Mouse (Mus musculus) lung, embryonic 15.5 days (tissue): Measurements from ENCODE around the gene Slc34a3. TPM values are rescaled to one million over a fixed set of nuclear protein-coding genes. Genes with fewer than 3 reads are reported as not detected.

Experiments
- ATAC-seq: fragments of 200-750 bp; cut with Nextera tagmentation; 2 replicates; pipeline ENCODE4 v1.8.0; 2017; ENCODE audit warnings: moderate number of reproducible peaks, borderline replicate concordance; ENCODE audit not compliant: low FRiP score, low TSS enrichment; ENCODE audit errors: extremely low read depth
- H3K27ac ChIP-seq: fragments of 300-500 bp; sonication (generic); 2 replicates; pipeline ENCODE4 v1.5.1; 2015; ENCODE audit warnings: moderate library complexity, mild to moderate bottlenecking, inconsistent platforms
- H3K27me3 ChIP-seq: fragments of 300-500 bp; sonication (generic); 2 replicates; pipeline ENCODE4 v1.6.1; 2015; ENCODE audit warnings: inconsistent platforms
- H3K36me3 ChIP-seq: fragments of 300-500 bp; sonication (generic); 2 replicates; pipeline ENCODE4 v1.6.1; 2015; ENCODE audit warnings: inconsistent platforms
- H3K4me1 ChIP-seq: fragments of 300-500 bp; sonication (generic); 2 replicates; pipeline ENCODE4 v1.6.1; 2015; ENCODE audit warnings: inconsistent platforms
- H3K4me2 ChIP-seq: fragments of 300-500 bp; sonication (generic); 2 replicates; pipeline ENCODE4 v1.6.1; 2015; ENCODE audit warnings: inconsistent platforms, mild to moderate bottlenecking, moderate library complexity
- H3K4me3 ChIP-seq: fragments of 300-500 bp; sonication (generic); 2 replicates; pipeline ENCODE4 v1.5.1; 2015; ENCODE audit warnings: mild to moderate bottlenecking, inconsistent platforms
- H3K9ac ChIP-seq: fragments of 300-500 bp; sonication (generic); 2 replicates; pipeline ENCODE4 v1.6.1; 2015; ENCODE audit warnings: inconsistent platforms
- H3K9me3 ChIP-seq: fragments of 300-500 bp; sonication (generic); 2 replicates; pipeline ENCODE4 v1.6.1; 2016; ENCODE audit warnings: inconsistent platforms
- WGBS: fragments of 180-500 bp; shearing (Covaris S2); methylation state at CpG from one replicate; pipeline ENCODE4 v1.1.7; 2015; 5-methylcytosine and 5-hydroxymethylcytosine counted together
- polyA plus RNA-seq: library from polyadenylated mRNA; unstranded; fragments of >200 nt; fragmentation: Nextera tagmentation; extraction: Ambion mirVana; gene quantifications from 2 replicates; pipeline ENCODE4 v1.2.1, GENCODE M21; 2015

Gene Slc34a3
- polyA plus RNA-seq, 1 experiment from 2014 or later, result not detected

DNA sequence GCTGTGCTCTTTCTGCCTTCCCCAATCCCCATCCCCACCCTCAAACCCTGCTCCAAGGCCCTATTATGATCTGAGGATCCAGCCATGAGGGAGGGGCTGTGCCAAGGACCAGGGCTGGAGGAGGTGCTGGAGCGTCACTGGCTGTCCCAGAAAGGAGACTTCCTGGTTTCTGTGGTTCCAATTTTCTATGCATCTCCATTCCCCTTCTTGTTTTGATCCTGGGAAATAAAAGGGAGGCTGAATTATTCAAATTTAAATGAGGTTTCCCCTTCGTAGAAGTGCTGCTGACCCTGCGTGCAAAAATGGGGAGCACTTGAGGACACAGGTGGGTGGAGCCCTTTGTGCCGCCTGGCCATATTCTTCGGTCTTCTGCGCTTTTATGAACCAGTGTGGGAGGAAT, 51.5 kb downstream of the Slc34a3 start:
- peak overlapping the region; percentile 91 for H3K4me2 ChIP-seq
- H3K9ac ChIP-seq, result peak overlapping the region; percentile 4; the same call in 1 of the 2 replicates
- H3K27me3 ChIP-seq, result peaks cover 57% of the 10 kb centered on the region
- H3K4me3 ChIP-seq, result peak overlapping the region; percentile 58
- H3K27ac ChIP-seq, result no peak overlapping the region
- H3K36me3 ChIP-seq, result no peaks in the 10 kb centered on the region
- peaks cover 51% of the 10 kb centered on the region for H3K4me1 ChIP-seq
- H3K9me3 ChIP-seq, result no peaks in the 10 kb centered on the region
- WGBS, result 26% methylated on average over 6 of the region's 6 CpGs
- no peak for ATAC-seq

GRCm38 (mm10) chr2:25181891-25182397, 52.2 kb downstream of the Slc34a3 start:
- H3K27ac ChIP-seq, result peak overlapping the region; percentile 92
- H3K4me1 ChIP-seq, result peaks cover 58% of the 10 kb centered on the region
- peak overlapping the region; percentile 64 for H3K9ac ChIP-seq
- under 1% methylated on average over 17 of the region's 17 CpGs for WGBS
- no peak for ATAC-seq
- H3K4me2 ChIP-seq, result peak overlapping the region; percentile 91
- peak overlapping the region; percentile 58 for H3K4me3 ChIP-seq
- H3K36me3 ChIP-seq, result no peaks in the 10 kb centered on the region
- H3K9me3 ChIP-seq, result no peaks in the 10 kb centered on the region
- peaks cover 64% of the 10 kb centered on the region for H3K27me3 ChIP-seq

DNA sequence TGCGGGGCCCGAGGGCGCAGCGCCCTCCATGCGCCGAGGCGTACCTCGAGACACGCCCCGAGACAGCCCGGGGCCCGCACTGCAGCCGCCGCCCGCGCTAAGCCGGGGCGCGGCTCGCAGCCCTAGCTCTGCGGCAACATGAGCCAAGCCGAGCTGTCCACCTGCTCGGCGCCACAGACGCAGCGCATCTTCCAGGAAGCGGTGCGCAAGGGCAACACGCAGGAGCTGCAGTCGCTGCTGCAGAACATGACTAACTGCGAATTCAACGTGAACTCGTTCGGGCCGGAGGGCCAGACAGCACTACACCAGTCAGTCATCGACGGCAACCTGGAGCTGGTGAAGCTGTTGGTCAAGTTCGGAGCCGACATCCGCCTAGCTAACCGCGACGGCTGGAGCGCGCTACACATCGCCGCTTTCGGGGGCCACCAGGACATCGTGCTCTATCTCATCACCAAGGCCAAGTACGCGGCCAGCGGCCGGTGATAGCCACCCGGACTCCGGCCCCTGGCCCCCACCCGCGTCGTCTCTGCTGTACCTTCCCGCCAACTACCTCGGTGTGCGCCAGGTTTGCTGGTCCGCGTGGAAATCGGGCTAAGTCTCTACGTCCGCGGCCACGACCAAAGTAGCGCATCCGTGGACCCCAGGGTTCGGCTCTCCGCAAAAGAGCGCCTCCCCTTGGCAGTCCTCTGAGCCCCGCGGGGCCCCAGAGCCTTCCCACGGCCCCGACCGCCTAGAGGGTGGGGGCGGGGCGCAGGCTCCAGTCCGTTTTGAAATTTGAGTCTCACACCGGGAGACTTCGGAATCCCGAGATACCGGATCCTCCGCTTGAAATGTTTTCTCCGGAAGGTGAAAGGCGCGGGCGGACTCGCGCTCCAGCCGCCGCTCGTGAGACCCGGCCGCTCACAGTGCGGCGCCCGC, 52.9 kb downstream of the Slc34a3 start:
- Histone ChIP-seq H3K4me2 (peak overlapping the region; percentile 91), H3K4me1 (peaks cover 63% of the 10 kb centered on the region), H3K27ac (peak overlapping the region; percentile 92), H3K4me3 (peak overlapping the region; percentile 58), H3K9ac (peak overlapping the region; percentile 64), H3K36me3 (no peaks in the 10 kb centered on the region), H3K27me3 (peaks cover 69% of the 10 kb centered on the region), H3K9me3 (no peaks in the 10 kb centered on the region)
- peak; percentile 53; the same call in 1 of the 2 replicates for ATAC-seq
- WGBS, result under 1% methylated on average over 100 of the region's 100 CpGs

- WGBS, result 1% methylated on average over 35 of the region's 35 CpGs
- peaks cover 69% of the 10 kb centered on the region for H3K27me3 ChIP-seq
- H3K4me3 ChIP-seq, result peak within 1 kb of the TSS; percentile 58
- peak within 1 kb of the TSS; percentile 64 for H3K9ac ChIP-seq
- H3K4me1 ChIP-seq, result peaks cover 62% of the 10 kb centered on the region
- peak; percentile 84 for ATAC-seq
- no peaks in the 10 kb centered on the region for H3K36me3 ChIP-seq
- no peaks in the 10 kb centered on the region for H3K9me3 ChIP-seq
- H3K27ac ChIP-seq, result peak within 1 kb of the TSS; percentile 92
- H3K4me2 ChIP-seq, result peak within 1 kb of the TSS; percentile 91
These were observed 53.7 kb downstream of the Slc34a3 start, which contains the start of gene Nrarp for GRCm38 (mm10) chr2:25180478-25180903. Gene Nrarp (plus strand): TSS chr2:25180758.

DNA sequence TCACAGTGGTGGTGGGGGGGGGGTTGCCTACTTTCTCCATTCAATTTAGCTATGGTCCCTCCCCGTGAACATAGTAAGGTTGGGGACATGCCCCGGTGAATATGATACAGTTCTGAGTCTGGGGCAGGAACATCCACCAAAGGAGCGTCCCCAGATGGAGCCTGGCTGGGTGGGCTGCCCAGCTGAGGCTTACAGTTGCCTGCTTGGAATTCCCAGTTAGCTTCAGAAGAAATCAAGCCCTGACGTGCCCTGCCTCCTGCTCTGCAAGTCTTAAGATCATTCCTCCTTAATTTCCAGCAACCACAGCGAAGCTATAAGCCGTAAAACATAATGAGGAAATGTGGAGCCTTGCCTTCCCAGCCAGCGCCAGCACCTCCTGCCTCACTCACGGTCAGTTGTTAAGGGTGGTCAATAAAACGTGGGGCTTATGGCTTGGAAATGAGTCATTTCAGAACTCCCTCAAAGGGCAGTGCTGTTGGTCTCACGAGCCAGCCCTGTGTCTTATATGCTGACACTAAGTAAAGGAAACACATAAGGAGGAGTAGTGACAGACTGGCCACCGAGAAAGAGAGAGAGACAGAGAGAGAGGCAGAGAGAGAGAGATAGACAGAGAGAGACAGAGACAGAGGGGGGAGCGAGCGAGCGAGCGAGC, 54.5 kb downstream of the Slc34a3 start:
- Histone ChIP-seq H3K36me3 (no peaks in the 10 kb centered on the region), H3K4me1 (peaks cover 63% of the 10 kb centered on the region), H3K4me3 (peak overlapping the region; percentile 58), H3K27ac (0 out of 2 replicates have a peak overlapping the region, but pooled peaks have one; percentile 7), H3K9ac (no peak overlapping the region; the same call in 1 of the 2 replicates), H3K9me3 (no peaks in the 10 kb centered on the region), H3K4me2 (peak overlapping the region; percentile 91), H3K27me3 (peaks cover 68% of the 10 kb centered on the region)
- ATAC-seq, result no peak
- WGBS, result 51% methylated on average over 15 of the region's 15 CpGs

Other genes with a start within 250 kb of the Slc34a3 start
- gene Nsmf, start 180.0 kb downstream of the Slc34a3 start, polyA plus RNA-seq, result 67.3 and 71.1 TPM in 2 replicates
- gene Entpd8, start 154.1 kb downstream of the Slc34a3 start, polyA plus RNA-seq, result 0.31 and 0.52 TPM in 2 replicates
- gene Noxa1, start 139.2 kb downstream of the Slc34a3 start, polyA plus RNA-seq, result 1.0 and 1.1 TPM in 2 replicates
- gene Nrarp, start 53.6 kb downstream of the Slc34a3 start, polyA plus RNA-seq, result 15.7 and 16.0 TPM in 2 replicates
- gene Tor4a, start 37.5 kb downstream of the Slc34a3 start, polyA plus RNA-seq, result 8.8 and 11.7 TPM in 2 replicates
- 121 and 122 TPM in 2 replicates for gene Nelfb, start 22.9 kb downstream of the Slc34a3 start, polyA plus RNA-seq
- gene Stpg3, start 19.7 kb downstream of the Slc34a3 start, polyA plus RNA-seq, result not detected in 2 replicates
- gene Fam166a, start 15.6 kb downstream of the Slc34a3 start, polyA plus RNA-seq, result 0.69 and 1.4 TPM in 2 replicates
- 704 and 709 TPM in 2 replicates for gene Tubb4b, start 9.7 kb downstream of the Slc34a3 start, polyA plus RNA-seq
- gene Rnf224, start 2.4 kb upstream of the Slc34a3 start, polyA plus RNA-seq, result not detected in 2 replicates
- gene Rnf208, start 7.9 kb upstream of the Slc34a3 start, polyA plus RNA-seq, result 8.9 and 9.9 TPM in 2 replicates
- gene Cysrt1, start 8.1 kb upstream of the Slc34a3 start, polyA plus RNA-seq, result 0.19 and 0.35 TPM in 2 replicates
- 3.5 and 5.0 TPM in 2 replicates for gene AL732309.1, start 12.5 kb upstream of the Slc34a3 start, polyA plus RNA-seq
- 24.4 and 24.5 TPM in 2 replicates for gene Tmem203, start 21.1 kb upstream of the Slc34a3 start, polyA plus RNA-seq
- gene Tprn, start 28.3 kb upstream of the Slc34a3 start, polyA plus RNA-seq, result 6.7 and 8.7 TPM in 2 replicates
- gene Ssna1, start 38.1 kb upstream of the Slc34a3 start, polyA plus RNA-seq, result 229 and 239 TPM in 2 replicates
- gene Anapc2, start 38.1 kb upstream of the Slc34a3 start, polyA plus RNA-seq, result 132 and 136 TPM in 2 replicates
- not detected in 2 replicates for gene Tmem210, start 53.8 kb upstream of the Slc34a3 start, polyA plus RNA-seq
- gene Lrrc26, start 55.6 kb upstream of the Slc34a3 start, polyA plus RNA-seq, result 3.4 and 4.5 TPM in 2 replicates
- gene Grin1, start 84.8 kb upstream of the Slc34a3 start, polyA plus RNA-seq, result 0.45 and 0.48 TPM in 2 replicates
- 48.8 and 52.0 TPM in 2 replicates for gene Man1b1, start 98.0 kb upstream of the Slc34a3 start, polyA plus RNA-seq
- 14.5 and 14.9 TPM in 2 replicates for gene Dpp7, start 122.0 kb upstream of the Slc34a3 start, polyA plus RNA-seq
- gene Uap1l1, start 131.3 kb upstream of the Slc34a3 start, polyA plus RNA-seq, result 16.4 and 20.5 TPM in 2 replicates
- 42.2 and 45.2 TPM in 2 replicates for gene Sapcd2, start 138.0 kb upstream of the Slc34a3 start, polyA plus RNA-seq
- 2.1 and 3.6 TPM in 2 replicates for gene Entpd2, start 161.5 kb upstream of the Slc34a3 start, polyA plus RNA-seq
- gene Npdc1, start 165.0 kb upstream of the Slc34a3 start, polyA plus RNA-seq, result 27.5 and 28.7 TPM in 2 replicates
- gene Fut7, start 188.9 kb upstream of the Slc34a3 start, polyA plus RNA-seq, result 0.11 TPM in 1 of 2 replicates, not detected in the other
- gene Abca2, start 194.3 kb upstream of the Slc34a3 start, polyA plus RNA-seq, result 4.5 and 4.8 TPM in 2 replicates
- 77.9 and 90.3 TPM in 2 replicates for gene Clic3, start 222.5 kb upstream of the Slc34a3 start, polyA plus RNA-seq
- gene Paxx, start 226.7 kb upstream of the Slc34a3 start, polyA plus RNA-seq, result 31.5 and 37.0 TPM in 2 replicates
- gene Ptgds, start 235.7 kb upstream of the Slc34a3 start, polyA plus RNA-seq, result 10.2 and 24.3 TPM in 2 replicates